Mouse (Mus musculus) megakaryocyte, embryonic 14.5 days (primary cell): Measurements from ENCODE around the gene Sept10.

Source experiments
- FLI1 ChIP-seq: IDR thresholded peaks from 2 replicates; pipeline ENCODE4 v1.6.1; 2012; ENCODE audit warnings: low read length, inconsistent platforms, mixed read lengths
- GATA1 ChIP-seq: IDR thresholded peaks from 3 replicates; pipeline ENCODE4 v1.6.1; 2012; ENCODE audit warnings: mixed read lengths, low read length, inconsistent platforms, borderline replicate concordance

DNA sequence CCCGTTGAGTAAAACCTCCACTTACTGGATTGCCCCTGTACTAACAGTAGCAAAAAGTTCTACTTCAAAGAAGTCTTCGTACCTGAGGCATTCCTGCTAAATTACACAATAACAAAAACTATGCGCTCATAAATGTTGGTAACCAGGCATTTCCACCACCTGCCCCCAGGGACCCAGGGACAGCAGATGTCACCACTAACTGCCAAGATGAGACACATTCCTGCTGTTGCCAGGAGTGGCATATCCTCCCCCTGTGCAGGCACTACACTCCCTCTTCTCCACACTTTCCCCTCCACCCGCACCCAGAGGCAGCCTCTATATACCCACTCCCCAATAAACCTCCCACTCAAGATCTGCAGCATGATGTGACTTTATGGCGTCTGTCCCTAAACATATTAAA, 26.8 kb downstream of the Sept10 start:
- TF ChIP-seq GATA1: no peak
- TF ChIP-seq FLI1: no peak
